Mouse (Mus musculus) frontal cortex, postnatal 10 days (tissue): Measurements from ENCODE around the gene Hsd17b6.

Experiments
- DNase-seq, 2 experiments: peaks; one replicate each; pipeline ENCODE4 v3.0.0; 2022; ENCODE audit warnings: low spot score in 2 of 2, mixed read lengths in 1 of 2

Hsd17b6 gene

DNA sequence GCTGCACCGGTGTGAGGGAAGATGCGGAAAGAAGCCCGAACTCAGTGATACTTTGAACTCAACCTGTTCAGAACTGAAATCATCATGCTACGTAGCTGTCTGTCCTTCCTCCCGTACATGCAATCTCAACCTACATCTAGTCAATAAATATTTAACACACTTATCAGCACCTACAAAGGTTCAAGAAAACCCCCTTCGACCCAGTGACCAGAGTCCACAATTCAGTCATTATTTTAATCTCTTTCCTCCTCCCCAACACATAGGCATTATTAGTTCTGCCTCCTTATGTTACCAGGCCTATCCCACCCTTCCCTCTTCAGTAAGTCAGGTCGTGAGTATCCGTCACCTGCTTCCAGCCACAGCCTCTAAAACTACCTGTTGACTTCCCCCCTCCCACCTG, 1.9 kb downstream of the Hsd17b6 start:
- DNase-seq = no peak

DNA sequence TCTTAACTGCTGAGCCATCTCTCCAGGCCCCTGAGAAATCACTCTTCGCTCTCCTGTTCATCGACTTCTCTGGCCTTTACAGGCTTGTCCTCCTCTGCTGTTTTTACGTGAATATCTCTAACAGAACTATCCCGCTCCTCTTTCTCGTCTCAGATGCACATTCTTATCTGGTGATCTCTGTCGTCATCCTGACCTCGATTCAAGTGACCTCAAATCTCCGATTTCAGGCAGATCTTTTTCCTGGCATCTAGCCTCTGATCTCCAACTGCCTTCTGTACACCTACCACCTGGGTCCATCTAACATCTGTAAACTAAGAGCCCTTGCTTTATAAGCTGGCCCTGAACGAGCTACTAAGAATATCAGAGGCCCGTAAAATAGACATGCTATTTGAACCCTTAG, 2.5 kb downstream of the Hsd17b6 start:
- DNase-seq = no peak

DNA sequence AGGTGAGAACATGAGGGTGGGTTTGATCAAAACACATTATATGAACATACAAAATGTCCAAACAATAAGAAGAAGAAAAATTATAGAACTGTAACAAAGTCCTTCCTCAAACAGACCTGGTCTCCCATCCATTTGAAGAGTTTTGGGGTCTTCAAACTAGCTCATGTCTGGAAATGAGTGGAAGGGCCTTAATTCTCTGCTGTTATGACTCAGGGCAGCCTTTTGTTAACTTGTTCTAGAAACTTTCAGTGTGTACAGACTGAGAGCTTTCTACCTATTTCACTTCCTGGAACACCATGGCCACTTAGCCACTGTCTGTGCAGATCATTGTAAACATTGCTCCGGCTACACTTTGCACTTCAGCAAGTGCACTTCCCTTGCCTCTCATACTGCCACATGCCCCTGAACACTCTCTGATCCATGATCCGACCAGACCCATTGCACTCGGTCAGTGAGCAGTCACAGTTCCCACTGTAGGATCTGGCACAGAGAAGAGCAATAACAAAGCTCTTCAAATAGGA, 4.1 kb downstream of the Hsd17b6 start:
- DNase-seq = no peak

DNA sequence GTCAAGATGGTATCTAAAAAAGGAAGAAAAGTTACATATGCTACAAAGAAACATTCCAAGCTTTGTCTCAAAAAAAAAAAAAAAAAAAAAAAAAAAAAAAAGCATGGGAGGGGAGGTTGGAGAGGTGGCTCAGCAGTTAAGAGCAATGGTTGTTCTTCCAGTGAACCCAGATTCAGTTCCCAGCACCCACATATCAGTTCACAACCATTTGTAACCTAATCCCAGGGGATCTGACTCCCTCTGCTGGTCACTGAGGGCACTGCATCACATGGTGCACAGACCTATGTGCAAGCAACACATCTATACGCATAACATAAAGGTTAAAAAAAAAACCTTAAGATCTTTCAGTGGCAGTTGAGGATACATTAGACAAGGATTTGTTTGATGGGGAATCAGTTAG, 9.2 kb downstream of the Hsd17b6 start:
- no peak for DNase-seq

DNA sequence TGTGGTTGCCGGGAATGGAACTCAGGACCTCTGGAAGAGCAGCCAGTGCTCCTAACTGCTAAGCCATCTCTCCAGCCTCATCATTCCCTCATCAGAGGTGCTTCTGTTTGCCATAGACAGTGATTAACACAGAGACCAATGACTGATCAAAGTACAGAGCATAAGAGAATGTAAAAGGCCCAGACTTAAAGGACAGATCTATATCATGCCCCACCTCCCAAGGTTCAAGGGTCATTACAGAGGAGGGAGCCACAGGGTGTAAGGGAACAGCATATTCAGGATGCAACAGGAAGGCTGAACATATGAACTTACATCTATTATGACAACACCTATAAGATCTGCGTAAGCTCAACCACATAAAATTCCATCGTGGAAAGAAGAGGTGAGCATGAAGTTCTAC, 10.7 kb downstream of the Hsd17b6 start:
- no peak for DNase-seq

DNA sequence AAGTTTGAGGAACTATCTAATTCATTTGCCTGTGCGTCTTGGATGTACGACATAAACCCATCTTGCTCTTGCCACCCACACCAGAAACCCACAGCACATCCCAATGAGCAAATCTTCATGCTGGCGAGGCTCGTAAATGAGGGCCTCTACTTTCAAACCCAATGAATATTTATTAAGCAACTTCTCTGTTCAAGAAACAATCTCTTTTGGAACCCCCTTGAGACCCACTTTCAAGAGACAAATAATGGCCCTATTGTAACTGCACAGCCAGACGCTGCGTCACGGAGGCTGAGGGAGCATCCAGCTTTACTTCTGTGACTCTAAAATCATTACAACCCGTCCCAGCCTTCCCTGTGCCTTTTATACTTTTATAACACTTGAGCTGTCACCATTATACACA, 21.8 kb downstream of the Hsd17b6 start:
- DNase-seq = no peak

DNA sequence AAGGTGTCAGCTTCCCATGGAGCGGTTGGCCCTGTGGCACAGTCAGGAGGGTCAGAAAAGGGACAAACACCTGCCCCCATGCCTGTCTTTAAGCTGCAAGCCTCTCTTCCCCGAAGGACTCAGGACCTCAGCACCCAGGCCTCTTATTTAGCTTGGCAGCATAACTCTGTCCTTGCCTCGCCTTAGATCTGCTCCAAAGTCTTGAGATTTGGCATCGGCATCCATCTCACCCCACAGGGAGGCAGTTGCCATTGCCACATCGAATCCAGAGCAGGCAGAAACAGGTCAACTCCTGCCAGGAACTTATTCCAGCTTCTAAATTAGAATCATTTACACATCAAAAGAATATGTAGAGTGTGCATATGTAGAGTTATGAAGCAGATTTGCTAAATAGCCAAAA, 22.8 kb downstream of the Hsd17b6 start:
- DNase-seq = no peak

DNA sequence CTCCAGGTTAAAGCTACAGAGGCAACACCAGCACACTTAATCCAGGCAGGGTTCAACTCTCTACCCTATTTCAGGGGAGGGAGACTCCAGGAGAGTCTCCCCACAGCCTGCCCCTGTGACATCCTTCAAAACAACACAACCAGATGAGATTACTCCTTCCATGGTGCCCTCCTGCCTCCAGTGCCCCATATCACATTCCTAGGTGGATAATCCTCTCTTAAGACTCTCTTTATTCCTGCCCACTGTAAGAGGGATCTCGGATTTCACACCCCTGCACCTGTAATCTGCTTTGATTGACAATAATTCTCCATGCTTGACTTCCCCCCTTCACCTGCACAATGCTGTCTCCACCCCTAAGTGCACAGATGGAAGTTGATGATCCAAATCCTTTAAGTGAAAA, 31.9 kb downstream of the Hsd17b6 start:
- DNase-seq = no peak

DNA sequence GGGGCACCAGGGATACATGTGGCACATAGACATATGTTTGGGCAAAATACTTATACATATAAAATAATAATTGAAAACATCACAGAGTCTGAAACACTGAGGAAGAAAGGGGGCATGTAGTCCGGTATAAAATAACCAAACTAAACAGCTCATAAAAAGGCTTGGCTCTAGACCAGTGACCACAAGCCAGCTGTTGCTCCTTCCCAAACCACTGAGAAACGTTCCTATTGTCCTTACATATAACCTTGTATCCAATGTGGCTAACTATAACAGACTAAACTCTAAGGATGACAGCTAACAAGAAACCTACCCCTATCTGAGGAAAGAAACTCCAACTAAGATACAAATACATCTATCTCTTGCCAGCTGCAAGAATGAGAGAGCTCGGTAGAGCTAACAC, 33.3 kb downstream of the Hsd17b6 start:
- no peak for DNase-seq

DNA sequence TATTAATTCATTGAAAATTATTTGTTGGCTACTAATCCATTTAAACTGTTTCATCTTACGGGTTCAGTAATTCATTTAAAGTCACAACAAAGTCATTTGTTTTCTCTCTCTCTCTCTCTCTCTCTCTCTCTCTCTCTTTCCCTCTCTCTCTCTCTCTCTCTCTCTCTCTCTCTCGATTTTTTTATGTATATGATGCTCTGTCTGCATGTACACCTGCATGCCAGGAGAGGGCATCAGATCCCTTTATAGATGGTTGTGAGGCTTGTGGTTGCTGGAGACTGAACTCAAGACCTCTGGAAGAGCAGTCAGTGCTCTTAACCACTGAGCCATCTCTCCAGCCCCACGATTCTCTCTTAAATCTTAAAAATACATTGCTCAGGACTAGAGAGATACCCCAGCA, 36.3 kb downstream of the Hsd17b6 start:
- no peak for DNase-seq

DNA sequence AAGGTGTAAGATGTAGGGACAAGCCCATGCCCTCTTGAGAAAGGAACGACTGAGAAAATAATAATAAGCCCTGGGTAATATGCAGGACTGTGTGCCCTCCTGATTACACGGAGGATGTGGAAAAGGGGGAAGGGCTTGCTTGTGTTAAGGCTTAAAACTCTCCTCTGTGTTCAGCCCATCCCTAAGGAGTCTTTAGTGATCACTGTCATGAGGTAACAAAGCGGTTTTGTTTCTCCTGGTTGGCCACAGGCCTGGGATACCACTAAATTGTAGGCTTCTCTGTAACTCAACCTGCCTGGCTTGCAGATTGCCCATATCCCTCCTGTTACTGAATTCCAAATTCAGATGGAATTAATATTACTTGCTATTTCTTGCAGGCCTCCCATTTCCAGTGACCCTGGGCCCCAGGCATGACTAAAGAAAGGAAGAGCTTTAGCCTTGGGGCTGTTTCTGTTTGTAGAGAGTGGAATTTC, 37.0 kb downstream of the Hsd17b6 start:
- no peak for DNase-seq

DNA sequence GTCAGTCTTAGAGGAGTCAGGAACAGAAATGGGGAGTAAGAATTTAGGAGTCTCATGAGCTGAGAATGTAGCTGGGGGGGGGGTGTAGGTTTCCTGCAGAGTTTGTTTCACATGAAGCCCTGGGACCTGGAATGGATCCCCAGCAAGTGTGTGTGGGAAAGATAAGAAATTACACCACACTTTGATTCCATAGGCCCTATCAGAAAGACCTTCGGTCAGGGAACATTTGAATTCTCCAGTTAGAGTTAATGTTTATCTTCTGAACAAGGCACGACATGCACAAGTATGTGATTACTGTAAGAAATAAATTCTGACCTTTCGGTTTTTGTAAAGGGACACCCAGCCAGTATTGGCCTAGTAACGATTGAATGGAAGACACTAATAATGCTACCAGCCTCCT, 37.6 kb downstream of the Hsd17b6 start:
- DNase-seq = no peak

DNA sequence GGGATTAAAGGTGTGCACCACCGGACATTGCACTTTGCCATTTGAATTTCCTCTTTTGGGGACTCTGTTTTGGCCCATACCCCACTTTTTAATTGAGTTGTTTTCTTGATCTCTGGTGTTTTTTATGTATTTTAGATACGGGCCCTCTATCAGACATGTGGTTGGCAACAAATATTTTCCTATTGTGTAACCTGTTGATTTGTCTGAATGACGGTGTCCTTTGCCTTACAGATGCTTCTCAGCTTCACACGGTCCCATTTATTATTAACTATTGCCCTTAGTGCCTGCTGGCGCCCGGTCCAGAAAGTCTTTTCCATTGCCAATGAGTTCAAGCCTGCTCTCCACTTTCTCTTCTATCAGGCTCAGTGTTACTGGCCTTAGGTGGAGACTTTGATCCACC, 40.9 kb downstream of the Hsd17b6 start:
- no peak for DNase-seq

DNA sequence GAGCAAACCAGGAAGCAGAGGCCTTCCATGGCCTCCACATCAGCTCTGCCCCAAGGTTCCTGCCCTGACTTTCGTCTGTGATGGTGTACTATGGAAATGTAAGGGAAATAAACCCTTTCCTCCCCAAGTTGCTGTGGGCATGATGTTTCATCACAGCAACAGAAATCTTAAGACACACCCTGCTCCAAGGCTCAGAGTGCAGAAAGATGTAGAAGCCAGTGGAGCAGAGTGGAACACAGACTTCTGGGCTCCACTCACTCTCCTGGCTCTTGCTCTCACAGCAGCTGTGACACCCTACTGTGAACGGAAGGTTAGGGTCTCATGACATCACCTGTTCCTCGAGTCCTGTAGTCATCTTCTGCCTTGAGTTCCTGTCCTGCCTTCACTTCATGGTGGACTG, 43.4 kb downstream of the Hsd17b6 start:
- no peak for DNase-seq

DNA sequence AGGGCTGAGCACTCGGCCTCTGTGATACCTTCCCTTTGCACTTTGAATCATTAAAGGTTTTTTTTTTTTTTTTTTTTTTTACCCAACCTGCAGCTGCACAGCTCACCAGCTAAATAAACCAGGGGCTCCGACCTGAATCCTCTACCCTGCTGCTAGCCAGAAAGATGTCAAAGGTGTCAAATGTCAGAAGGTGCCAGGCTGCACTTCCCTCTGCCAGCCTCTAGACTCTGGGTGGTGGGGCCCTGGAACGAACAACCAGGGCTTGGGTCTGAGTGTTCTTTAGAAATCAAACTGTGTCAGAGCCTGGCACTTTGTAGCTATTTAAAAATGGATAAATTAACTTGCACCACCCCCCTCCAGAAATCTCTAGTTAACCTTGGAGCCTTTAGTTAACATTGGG, 45.0 kb downstream of the Hsd17b6 start:
- no peak for DNase-seq

DNA sequence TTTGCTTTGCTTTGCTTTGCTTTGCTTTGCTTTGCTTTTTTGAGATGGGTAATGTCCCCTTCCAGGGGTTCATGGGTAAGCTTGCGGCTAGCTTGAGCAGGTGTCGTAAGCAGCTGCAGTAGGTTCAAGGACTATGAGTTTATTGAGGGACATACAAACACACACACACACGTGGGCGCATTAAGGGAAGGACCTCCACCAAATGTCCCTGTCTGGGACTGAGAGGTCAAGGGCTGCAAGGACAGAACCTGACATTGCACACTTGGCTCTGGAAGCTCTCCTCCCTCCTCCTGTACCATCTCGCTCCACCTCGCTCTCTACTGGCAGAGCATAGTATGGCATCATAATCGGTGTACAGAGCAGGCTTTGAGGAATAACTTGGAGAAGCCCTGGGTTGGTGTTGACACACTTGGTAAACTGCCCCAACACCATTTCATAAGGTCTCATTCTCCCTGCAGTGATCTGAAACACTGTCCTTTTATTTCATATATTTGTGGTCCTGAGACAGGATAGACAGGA, 48.2 kb downstream of the Hsd17b6 start:
- DNase-seq = no peak

DNA sequence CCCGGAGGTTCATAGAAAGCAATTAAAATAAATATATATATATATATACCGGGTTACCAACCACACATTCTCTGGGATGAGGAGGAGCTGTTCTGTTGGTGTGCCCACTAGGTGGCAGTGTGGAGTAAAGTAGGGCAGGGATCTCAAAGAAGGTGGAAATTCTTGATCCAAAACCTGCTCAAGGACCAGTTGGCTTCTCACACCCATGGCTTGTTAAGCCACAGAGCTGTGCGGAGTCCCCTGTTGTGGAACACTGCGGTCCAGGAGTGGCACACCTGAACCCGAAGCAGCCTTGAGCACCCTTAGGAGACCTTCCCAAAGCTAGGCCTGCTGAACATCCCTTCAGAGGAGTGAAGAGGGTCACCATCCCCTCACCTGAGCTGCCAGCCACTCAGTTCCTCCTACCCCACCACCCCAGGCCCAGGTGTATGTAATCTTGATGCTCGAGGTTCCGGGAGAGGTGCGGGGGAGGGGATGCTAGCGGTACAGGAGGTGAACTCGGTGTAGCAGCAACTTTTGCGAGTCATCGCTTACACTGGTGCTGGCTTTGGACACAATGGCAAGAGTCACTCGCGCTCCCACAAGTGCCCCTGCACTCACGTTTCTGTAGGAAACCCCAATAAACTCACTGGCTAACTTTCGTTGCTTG, 51.1 kb downstream of the Hsd17b6 start:
- DNase-seq = peak in 1 of 2 experiments; percentile 61

DNA sequence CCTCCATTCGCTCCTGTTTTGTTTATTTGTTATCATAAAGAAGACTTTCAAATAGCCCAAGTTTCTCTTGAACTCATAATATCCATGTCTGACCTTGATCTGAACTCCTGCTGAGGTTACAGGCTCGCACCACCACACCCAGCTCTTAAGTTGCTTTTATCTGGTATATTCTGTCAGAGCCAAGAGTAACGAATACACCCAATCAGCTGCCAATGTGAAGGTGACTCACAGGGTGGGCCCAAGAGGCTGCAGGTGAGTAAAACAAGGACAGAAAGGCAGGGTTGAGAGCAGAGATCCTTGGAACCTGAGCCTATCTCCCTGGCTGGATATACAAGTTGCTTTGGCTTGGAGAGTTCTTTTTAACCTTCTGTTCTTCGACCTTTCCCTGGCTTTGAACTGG, 52.4 kb downstream of the Hsd17b6 start:
- no peak for DNase-seq

DNA sequence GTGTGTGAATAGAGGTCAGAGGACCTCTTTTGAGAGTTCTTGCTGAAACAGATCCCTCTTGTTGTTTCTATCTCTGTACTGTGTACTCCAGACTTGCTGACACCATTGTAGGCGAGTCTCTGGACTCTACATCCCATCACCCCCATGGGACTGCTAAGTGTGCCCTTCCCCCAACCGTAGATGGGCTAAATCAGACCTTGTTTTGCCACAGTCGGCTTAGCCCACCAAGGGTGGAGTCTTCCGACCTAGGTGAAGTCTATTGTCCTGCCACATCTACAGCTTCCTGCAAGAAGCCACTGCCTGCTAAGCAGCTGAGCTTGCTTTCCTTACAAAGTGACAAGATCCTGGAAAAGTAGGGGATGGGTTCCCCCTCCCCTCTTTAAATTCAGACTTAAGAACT, 55.6 kb downstream of the Hsd17b6 start:
- DNase-seq = no peak

DNA sequence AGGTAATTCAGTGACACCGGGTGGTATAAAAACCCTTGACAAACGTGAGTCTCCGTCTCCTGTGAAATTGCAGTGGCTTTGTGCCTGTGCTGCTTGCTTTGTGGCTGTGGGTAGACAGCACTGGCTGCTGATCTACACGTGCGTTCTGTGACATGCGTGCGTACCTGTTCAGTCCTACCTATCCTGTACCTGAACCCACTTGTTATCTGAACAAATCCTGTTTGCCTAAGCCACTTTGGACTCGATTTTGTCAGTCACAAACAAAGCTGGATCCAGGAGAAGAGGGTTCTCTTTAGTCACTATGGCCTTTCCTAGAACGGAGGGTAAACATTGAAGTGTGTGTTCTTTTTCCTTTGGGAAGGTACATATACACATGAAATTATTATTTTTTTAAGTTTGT, 56.0 kb downstream of the Hsd17b6 start:
- DNase-seq = no peak

DNA sequence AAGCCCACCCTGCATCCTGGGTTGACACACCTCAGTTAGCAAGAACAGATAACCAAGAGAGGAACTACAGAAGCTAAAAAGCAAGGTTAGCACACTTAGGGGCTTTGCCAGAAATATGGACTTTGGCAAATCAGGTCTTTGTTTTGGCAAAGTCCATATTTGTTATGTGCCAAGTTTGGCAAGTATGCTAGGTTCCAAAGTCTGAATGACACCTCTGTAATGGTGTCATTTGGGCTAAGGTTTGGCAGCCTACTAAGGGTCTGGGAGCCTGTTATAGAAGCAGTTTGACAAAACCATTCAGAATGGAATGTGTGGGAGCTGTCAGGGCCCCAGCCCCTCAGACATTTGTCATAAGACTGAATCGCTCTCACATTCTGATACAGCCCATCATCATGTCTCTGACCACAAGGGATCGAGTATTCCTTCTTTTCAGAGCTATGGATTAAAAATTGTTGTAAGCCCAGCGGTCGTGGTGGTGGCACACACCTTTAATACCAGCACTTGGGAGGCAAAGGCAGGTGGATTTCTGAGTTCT, 57.7 kb downstream of the Hsd17b6 start:
- no peak for DNase-seq

DNA sequence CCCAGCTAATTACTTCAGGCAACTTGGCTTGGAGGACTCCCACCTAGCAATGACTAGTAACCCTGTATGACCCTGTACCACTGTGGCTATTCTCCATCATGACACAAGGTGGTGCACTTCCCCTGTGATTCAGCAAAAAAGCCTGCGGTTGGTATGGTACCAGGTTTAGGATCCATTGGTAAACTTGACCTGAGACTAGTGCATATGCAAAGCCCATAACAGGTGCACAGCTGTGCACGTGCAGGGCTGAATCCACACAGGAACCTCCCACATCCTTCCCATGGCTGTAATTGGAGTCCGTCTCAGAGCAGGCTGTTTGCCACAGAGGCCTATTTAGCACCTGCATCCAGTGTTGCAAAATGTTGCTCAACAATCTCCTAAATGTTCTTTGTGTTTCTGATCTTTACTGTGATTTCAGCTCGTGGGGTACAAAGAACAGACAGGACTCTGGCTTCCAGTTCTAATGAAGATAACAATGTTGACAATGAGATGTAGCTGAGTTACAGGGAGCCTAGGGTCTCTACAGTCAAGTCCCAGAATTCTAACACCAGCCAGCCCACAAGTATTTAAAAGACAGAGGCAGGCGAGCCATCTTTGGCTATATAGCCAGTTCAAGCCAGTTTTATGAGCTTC, 61.9 kb downstream of the Hsd17b6 start:
- peak in 1 of 2 experiments; percentile 25 for DNase-seq
